Mouse (Mus musculus): ENCODE measurements at regions not wholly inside any gene's neighbourhood (a gene's known extent, or its start where the extent isn't known, plus 50 kb on each side); places are given as distances from the start of the nearest gene placed in this dataset.

- no peak for TF ChIP-seq CTCF (IDR thresholded peaks at IDR 0.05; ENCODE audit: extremely low read depth, insufficient read depth, low read length)
- no peak for TF ChIP-seq POLR2A (IDR thresholded peaks at IDR 0.05; ENCODE audit: extremely low read depth, insufficient read depth, low read length)
Observed at GRCm38 (mm10) chr13:28507783-28508182, 250.5 kb downstream of the Gm11361 start.

Data from cortical plate, adult 2 months (tissue).